Mouse (Mus musculus) kidney, embryonic 16.5 days (tissue): ENCODE results near the gene Tigd3. TPM values are rescaled to one million over a fixed set of nuclear protein-coding genes. Genes with fewer than 3 reads are reported as not detected.

ENCODE experiments used
- ATAC-seq: fragments of 200-750 bp; cut with Nextera tagmentation; 2 replicates; pipeline ENCODE4 v1.8.0; 2017; ENCODE audit warnings: moderate TSS enrichment; ENCODE audit not compliant: low FRiP score, low TSS enrichment
- H3K27ac ChIP-seq: fragments of 300-500 bp; sonication (generic); 2 replicates; pipeline ENCODE4 v1.5.1; 2014; ENCODE audit warnings: low read length
- H3K27me3 ChIP-seq: fragments of 300-500 bp; sonication (generic); 2 replicates; pipeline ENCODE4 v1.6.1; 2014; ENCODE audit warnings: low read length, control low read depth, mixed read lengths; ENCODE audit not compliant: insufficient read depth
- H3K36me3 ChIP-seq: fragments of 300-500 bp; sonication (generic); 2 replicates; pipeline ENCODE4 v1.6.1; 2014; ENCODE audit warnings: low read length, control low read depth, mixed read lengths; ENCODE audit not compliant: insufficient read depth
- H3K4me1 ChIP-seq: fragments of 300-500 bp; sonication (generic); 2 replicates; pipeline ENCODE4 v1.6.1; 2014; ENCODE audit warnings: low read length, control low read depth, mixed read lengths; ENCODE audit not compliant: insufficient read depth
- H3K4me2 ChIP-seq: fragments of 300-500 bp; sonication (generic); replicated peaks from 2 replicates; pipeline ENCODE4 v1.6.1; 2014; ENCODE audit warnings: low read depth, low read length
- H3K4me3 ChIP-seq: fragments of 300-500 bp; sonication (generic); 2 replicates; pipeline ENCODE4 v1.5.1; 2014; ENCODE audit warnings: mild to moderate bottlenecking, low read length
- H3K9ac ChIP-seq: fragments of 300-500 bp; sonication (generic); replicated peaks from 2 replicates; pipeline ENCODE4 v1.6.1; 2014; ENCODE audit warnings: low read length
- H3K9me3 ChIP-seq: fragments of 300-500 bp; sonication (generic); 2 replicates; pipeline ENCODE4 v1.6.1; 2016; ENCODE audit warnings: low read length, control low read depth
- WGBS: fragments of 180-500 bp; shearing (Covaris S2); extraction: QIAGEN DNeasy Blood & Tissue Kit; methylation state at CpG from one replicate; pipeline ENCODE4 v1.1.7; 2014; 5-methylcytosine and 5-hydroxymethylcytosine counted together
- polyA plus RNA-seq: library from polyadenylated mRNA; unstranded; fragments of >200 nt; fragmentation: Nextera tagmentation; extraction: Ambion mirVana; gene quantifications from 2 replicates; pipeline ENCODE4 v1.2.1, GENCODE M21; 2015

The Tigd3 gene
- polyA plus RNA-seq, 1 experiment from 2014 or later = 3.7 TPM

DNA sequence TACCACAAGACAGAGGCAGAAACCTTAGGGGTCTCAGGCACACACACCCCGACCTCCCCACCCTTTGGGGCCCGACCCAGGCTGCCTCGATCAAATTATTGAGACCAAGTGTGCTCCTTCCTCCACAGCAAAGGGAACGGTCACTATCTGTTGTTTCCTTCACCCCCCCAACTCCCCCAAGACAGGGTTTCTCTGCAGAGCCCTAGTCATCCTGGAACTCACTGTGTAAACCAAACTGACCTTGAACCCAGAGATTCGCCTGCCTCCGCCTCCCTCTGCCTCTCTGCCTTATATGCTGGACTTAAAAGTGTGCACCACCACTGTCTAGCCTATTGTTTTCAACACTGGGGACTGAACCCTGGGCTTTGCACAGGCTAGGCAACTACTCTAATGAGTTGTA, 22.3 kb downstream of the Tigd3 start:
- Histone ChIP-seq H3K27ac (peak overlapping the region; percentile 82), H3K9ac (peak overlapping the region; percentile 62; the same call in 1 of the 2 replicates), H3K9me3 (no peaks in the 10 kb centered on the region), H3K27me3 (no peaks in the 10 kb centered on the region), H3K36me3 (peaks cover 24% of the 10 kb centered on the region), H3K4me1 (peaks cover 40% of the 10 kb centered on the region), H3K4me3 (no peak overlapping the region), H3K4me2 (peak overlapping the region; percentile 38)
- ATAC-seq = peak; percentile 1; the same call in 1 of the 2 replicates
- whole genome bisulfite sequencing = 32% methylated on average over 6 of the region's 6 CpGs

DNA sequence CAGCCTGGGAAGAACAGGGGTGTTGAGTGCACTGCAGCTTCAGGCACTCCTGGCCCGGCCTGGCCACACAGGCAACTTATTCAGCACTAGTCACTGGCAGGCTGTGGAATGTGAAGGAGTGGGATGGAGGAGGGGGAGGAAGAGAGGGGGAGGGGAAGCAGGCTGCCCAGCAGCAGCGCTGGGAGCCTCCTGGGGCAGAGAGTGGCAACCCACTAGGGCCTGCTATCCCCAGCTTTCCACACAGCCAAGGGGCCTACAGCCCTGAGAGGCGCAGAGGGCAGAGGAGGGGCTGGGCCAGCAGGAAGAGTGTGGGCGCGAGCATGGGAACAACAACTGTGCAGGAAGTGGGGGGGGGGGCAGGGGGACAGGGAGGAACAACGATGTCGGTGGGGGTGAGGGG, 22.7 kb downstream of the Tigd3 start:
- H3K9me3 ChIP-seq = no peaks in the 10 kb centered on the region
- WGBS = 4% methylated on average over 7 of the region's 7 CpGs
- peaks cover 24% of the 10 kb centered on the region for H3K36me3 ChIP-seq
- H3K4me2 ChIP-seq = peak overlapping the region; percentile 38
- peak overlapping the region; percentile 82 for H3K27ac ChIP-seq
- ATAC-seq = peak; percentile 75
- H3K4me3 ChIP-seq = no peak overlapping the region
- no peaks in the 10 kb centered on the region for H3K27me3 ChIP-seq
- H3K9ac ChIP-seq = peak overlapping the region; percentile 62
- H3K4me1 ChIP-seq = peaks cover 40% of the 10 kb centered on the region

DNA sequence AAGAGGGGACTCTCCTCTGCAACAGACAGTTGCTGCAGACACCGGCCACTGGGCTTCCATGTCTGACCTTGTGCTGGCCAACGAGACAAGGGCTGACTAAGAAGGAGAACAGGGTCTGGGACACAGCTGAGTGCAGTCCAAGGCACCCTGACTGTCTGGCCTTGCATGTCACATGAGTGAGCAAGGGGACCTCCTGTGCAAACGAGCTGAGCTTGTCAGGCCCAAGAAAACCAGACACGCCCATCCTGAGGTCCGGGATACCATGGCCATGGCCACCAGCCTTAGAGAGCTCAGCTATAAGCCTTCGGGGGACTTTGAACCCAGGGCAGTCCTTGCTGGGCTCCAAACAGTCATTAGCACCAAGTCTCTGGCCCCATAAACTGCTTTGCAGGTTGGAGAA, 25.9 kb downstream of the Tigd3 start:
- H3K9me3 ChIP-seq = no peaks in the 10 kb centered on the region
- ATAC-seq = no peak
- H3K27me3 ChIP-seq = no peaks in the 10 kb centered on the region
- WGBS = 79% methylated on average over 6 of the region's 6 CpGs
- H3K4me2 ChIP-seq = no peak overlapping the region
- H3K9ac ChIP-seq = no peak overlapping the region
- H3K36me3 ChIP-seq = peaks cover 54% of the 10 kb centered on the region
- H3K4me1 ChIP-seq = peaks cover 20% of the 10 kb centered on the region
- H3K27ac ChIP-seq = no peak overlapping the region
- H3K4me3 ChIP-seq = no peak overlapping the region

DNA sequence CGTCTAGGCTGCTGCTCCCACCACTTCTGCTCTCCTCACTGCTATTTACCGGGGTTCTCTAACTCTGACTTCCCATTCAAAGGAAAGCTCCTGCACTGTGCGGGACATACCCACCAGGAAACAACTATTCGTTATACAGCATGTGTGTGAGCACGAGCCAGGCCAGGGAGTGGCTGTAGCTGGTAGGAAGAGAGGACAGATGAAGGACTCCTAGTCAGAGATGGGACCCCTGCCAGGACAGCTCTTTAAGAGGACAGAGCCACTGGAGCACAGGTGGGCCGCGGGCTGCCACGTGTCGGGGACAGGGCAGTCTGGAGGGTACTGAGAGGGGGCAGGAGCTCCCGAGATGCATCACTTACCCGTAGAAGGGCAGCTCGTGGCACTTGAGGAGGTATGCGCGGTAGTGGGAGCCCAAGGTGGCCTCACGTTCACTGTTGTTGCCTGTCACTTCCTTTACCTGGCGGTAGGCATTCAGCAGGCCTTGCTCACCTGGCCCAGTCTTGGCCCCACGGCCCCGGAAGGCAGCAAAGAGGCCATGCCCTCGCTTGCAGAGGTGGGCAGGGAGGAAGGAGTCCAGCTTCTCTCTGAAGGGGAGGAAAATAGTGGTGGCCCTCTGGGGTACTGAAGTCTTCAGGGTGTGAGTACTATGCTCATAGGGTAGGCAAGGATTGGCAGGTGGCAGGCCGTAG, 29.1 kb downstream of the Tigd3 start:
- no peaks in the 10 kb centered on the region for H3K27me3 ChIP-seq
- H3K9ac ChIP-seq = no peak overlapping the region
- no peak overlapping the region for H3K4me3 ChIP-seq
- ATAC-seq = no peak
- H3K4me2 ChIP-seq = no peak overlapping the region
- H3K36me3 ChIP-seq = peaks cover 76% of the 10 kb centered on the region
- 92% methylated on average over 20 of the region's 20 CpGs for WGBS
- no peak overlapping the region for H3K27ac ChIP-seq
- H3K9me3 ChIP-seq = peaks cover 7% of the 10 kb centered on the region
- H3K4me1 ChIP-seq = no peaks in the 10 kb centered on the region

DNA sequence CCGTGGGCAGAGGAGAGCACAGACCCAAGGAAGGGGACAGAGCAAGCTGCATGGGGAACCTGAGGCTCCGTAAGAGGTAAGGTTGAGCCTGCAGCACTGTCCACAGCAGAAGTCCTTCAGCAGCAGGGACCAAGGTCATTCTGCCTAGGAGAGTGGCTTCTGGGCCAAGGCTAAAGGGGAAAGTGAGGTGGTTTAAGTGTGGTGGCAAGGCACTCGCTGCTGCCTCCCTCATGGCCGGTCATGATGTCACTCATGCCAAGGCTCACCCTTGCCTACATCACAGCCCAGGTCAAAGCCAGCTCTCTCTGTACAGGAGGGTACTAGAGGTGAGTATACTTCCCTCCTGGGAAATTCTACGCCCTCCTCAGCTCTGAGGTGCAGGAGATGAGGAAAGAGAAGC, 30.2 kb downstream of the Tigd3 start:
- Histone ChIP-seq H3K9me3 (peaks cover 7% of the 10 kb centered on the region), H3K9ac (no peak overlapping the region), H3K36me3 (peaks cover 77% of the 10 kb centered on the region), H3K27me3 (no peaks in the 10 kb centered on the region), H3K4me1 (no peaks in the 10 kb centered on the region), H3K4me3 (no peak overlapping the region), H3K4me2 (no peak overlapping the region), H3K27ac (no peak overlapping the region)
- ATAC-seq = no peak
- 91% methylated on average over 5 of the region's 5 CpGs for WGBS

DNA sequence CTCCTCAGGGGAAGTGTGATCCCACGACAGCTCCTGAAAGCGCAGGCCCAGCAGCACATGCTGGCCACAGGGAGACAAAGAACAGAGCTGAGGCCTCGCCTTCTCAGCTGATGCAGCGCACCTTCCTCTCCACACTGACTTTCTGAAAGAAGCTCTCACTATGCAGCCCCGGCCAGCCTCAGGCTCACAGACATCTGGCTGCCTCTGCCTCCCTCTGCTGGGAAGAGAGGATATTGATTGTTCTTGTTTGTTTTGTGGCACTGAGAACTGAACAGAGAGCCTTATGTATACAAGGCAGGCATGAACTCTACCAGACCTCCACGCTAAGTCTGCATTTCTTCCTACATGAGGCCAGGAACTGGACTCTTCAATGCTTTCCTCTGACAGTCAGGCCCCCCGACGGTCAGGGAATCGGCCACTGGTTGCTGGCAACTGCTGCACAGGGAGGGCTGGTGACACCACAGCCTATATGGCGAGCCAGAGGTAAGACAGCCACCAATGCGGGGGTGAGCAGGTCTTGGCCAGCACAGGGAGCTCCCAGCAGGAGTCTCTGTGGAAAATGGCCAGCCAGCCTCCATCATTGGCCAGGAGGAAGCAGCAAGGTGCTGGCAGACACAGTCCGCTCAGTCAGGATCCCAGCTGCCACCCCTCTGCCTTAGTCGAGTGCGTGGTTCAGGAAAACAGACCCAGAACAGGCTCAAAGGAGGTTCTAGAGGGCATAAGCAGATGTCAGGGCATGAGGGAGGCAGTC, 31.4 kb downstream of the Tigd3 start:
- H3K4me2 ChIP-seq = no peak overlapping the region
- no peak overlapping the region for H3K4me3 ChIP-seq
- H3K36me3 ChIP-seq = peaks cover 74% of the 10 kb centered on the region
- no peaks in the 10 kb centered on the region for H3K27me3 ChIP-seq
- H3K9me3 ChIP-seq = peaks cover 7% of the 10 kb centered on the region
- no peaks in the 10 kb centered on the region for H3K4me1 ChIP-seq
- H3K9ac ChIP-seq = no peak overlapping the region
- WGBS = 97% methylated on average over 14 of the region's 14 CpGs
- H3K27ac ChIP-seq = no peak overlapping the region
- no peak for ATAC-seq

DNA sequence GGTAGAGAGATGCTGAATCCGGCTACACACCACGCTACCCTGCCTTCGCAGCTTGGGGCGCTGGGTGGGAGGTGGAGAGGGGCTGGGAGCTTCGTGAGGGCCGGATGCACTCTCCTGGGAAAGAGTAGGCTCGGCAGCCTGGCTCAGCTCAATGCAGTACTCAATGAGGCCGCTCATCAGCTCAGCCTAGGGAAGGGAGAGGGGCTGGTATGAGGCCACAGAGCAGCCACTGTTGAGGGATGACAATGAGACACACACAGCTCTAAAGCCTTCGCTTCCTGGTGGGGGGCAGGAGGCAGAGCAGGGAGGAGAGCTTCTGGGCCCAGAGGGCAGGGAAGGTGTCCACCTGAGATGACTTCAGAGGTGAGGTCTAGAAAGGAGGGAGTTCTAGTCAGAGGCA, 37.3 kb downstream of the Tigd3 start:
- no peaks in the 10 kb centered on the region for H3K27me3 ChIP-seq
- peaks cover 71% of the 10 kb centered on the region for H3K36me3 ChIP-seq
- no peak overlapping the region for H3K4me2 ChIP-seq
- ATAC-seq = no peak
- no peaks in the 10 kb centered on the region for H3K4me1 ChIP-seq
- H3K9me3 ChIP-seq = no peaks in the 10 kb centered on the region
- 88% methylated on average over 9 of the region's 9 CpGs for WGBS
- no peak overlapping the region for H3K4me3 ChIP-seq
- no peak overlapping the region for H3K9ac ChIP-seq
- no peak overlapping the region for H3K27ac ChIP-seq

DNA sequence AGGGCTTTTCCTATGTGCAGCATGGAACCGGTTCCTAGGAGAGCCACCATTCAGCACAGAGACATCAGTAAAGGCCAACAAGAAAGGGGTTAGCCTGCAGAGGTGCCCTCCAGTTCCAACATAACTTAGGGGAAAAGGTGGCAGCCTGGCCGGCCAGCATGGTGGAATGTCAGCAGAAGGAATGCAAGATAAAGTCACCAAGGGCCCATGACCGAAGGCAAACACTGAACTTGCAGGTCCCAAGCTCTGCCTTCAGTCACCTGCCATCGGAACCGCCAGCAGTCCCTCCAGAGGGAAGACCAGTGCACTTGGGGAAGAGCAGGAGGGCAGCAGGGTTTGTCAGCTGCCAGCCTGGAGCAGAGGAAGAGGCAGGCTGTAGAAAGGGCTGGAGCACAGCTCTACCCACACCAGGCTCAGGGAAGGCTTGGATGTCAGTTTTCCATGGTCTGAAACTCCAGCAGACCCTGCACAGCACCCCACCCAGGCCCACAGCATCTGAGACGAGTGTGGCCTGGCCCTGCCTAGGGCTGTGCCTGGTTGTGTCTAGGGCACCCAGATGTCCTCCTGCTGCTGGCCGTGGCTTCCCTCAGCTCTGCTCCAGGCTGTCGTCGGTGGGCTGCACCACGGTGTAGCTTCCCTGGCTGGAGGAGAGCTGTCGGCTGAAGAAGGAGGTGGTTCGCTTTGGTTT, 41.8 kb downstream of the Tigd3 start:
- no peak overlapping the region for H3K27ac ChIP-seq
- H3K9me3 ChIP-seq = no peaks in the 10 kb centered on the region
- H3K4me2 ChIP-seq = no peak overlapping the region
- WGBS = 89% methylated on average over 12 of the region's 12 CpGs
- peaks cover 42% of the 10 kb centered on the region for H3K36me3 ChIP-seq
- peaks cover 30% of the 10 kb centered on the region for H3K4me1 ChIP-seq
- no peak for ATAC-seq
- no peaks in the 10 kb centered on the region for H3K27me3 ChIP-seq
- H3K4me3 ChIP-seq = no peak overlapping the region
- peak overlapping the region; percentile 11; the same call in 1 of the 2 replicates for H3K9ac ChIP-seq

DNA sequence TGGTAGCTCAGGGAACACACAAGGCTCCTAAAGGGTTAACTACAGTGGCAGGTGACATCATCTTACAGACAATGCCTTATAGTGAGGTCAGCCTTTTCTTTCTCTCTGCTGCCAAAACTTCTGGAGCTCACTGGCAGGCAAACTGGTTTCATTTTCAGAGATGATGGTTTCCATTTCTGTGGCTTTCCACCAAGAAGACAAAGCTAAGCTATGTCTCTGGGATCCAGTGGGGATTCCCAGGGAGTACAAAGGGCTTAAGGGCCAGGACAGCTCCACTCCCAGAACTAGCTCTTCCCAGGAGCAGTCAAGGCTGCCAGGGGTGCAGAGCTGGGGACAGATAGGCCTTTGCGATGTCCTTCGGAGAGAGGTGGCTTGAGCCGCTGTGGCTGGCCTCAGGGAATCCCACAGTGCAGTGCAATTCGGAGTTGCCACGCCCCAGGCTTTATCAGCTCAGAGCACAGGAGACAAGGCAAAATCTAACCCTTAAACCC, 42.4 kb downstream of the Tigd3 start:
- 70% methylated on average over 5 of the region's 5 CpGs for WGBS
- no peak overlapping the region for H3K9ac ChIP-seq
- ATAC-seq = no peak
- peaks cover 35% of the 10 kb centered on the region for H3K4me1 ChIP-seq
- H3K27me3 ChIP-seq = no peaks in the 10 kb centered on the region
- no peak overlapping the region for H3K27ac ChIP-seq
- peaks cover 40% of the 10 kb centered on the region for H3K36me3 ChIP-seq
- H3K4me2 ChIP-seq = no peak overlapping the region
- H3K4me3 ChIP-seq = no peak overlapping the region
- no peaks in the 10 kb centered on the region for H3K9me3 ChIP-seq
